Mouse (Mus musculus) adrenal gland, postnatal 36 days (tissue): Measurements from ENCODE around the gene Nfkbie. TPM values are rescaled to one million over a fixed set of nuclear protein-coding genes. Genes with fewer than 3 reads are reported as not detected.

Source experiments
- DNase-seq, 2 experiments: peaks; one replicate each; pipeline ENCODE4 v3.0.0; 2021; ENCODE audit warnings: mixed read lengths in 1 of 2
- total RNA-seq, 2 experiments: library from RNA; stranded (reverse); gene quantifications; 2 replicates each; pipeline ENCODE4 v1.2.3; 2021

Gene Nfkbie
- total RNA-seq, 2 experiments from 2014 or later, result 3.7 TPM

GRCm38 (mm10) chr17:45580958-45581477 lies 25.5 kb downstream of the Nfkbie start:
- DNase-seq, result peak; percentile 62

GRCm38 (mm10) chr17:45581567-45581983 lies 26.1 kb downstream of the Nfkbie start:
- peak; percentile 68 to 78 for DNase-seq

DNA sequence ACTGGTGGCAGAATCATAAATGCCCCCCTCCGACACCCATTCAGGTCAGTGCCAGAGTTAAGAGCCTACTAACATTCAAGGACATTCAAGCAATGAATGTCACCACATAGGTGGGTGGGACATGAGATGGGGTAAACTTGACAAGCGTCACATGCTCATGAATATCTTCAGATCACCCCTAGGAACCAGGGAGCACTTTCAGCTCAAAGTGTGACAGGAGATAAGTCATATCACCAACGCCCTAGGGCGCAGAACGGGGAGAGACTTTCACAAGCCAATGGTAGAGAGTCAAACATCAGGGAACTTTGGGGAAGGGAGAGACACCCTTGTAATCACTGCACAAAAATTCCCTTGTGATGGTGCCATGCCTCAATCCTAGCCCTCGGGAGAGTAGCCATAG lies 26.7 kb downstream of the Nfkbie start:
- DNase-seq, result no peak

GRCm38 (mm10) chr17:45582715-45583355 lies 27.3 kb downstream of the Nfkbie start:
- no peak for DNase-seq

DNA sequence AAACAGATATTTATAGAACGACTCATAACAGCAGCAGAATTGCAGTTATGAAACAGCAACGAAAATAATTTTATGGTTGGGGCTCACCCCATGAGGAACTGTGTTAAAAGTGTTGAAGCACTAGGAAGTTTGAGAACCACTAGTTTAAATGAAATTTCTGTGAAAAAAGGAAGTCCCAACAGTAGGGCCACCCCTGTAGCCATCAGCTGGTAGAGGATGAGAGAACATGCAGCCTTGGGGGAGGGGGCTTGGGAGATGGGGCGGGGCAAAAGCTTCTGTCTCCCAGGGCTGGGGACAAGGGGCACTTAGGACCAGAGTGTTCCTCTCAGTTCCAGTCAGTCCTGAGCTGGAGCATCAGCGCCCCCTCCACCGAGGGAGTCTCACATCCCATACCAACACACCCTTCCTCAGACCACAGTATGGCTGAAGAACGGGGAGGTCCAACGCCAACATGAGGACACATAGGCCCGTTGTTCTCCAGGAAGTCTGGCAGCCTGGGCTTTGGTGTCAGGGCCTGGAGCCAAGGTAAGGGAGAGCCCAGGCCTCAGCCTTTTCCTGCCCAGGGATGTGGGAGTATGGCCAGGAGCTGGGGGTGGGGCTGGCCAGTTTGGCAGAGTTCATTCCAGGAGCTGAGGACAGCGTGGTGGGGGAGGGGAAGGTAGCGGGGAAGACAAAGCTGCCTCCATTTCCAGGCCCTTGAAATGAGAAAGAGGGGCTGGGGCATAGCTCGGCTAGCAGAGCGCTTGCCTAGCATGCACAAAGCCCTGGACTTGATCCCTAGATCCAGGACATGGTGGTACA lies 28.8 kb downstream of the Nfkbie start:
- peak; percentile 83 to 92 for DNase-seq

GRCm38 (mm10) chr17:45584939-45585678 lies 29.6 kb downstream of the Nfkbie start:
- DNase-seq, result peak; percentile 82 to 88

- no peak for DNase-seq
Observed at GRCm38 (mm10) chr17:45585725-45586448, 30.4 kb downstream of the Nfkbie start.

DNA sequence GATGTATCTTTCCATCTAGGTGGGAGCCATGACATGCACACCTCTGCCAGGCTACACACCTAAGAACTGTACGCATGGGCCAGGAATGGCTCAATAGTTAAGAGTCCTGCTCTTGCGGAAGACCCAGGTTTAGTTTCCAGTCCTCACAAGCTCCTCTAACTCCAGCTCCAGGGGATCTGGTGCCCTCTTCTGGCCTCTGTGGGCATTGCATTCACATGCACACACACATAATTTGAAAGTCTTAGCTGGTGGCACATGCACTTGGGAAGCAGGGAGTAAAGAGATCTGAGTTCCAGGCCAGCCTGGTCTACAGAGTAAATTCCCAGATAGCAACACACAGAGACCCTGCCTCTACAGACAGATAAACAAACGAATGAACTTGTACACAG lies 30.9 kb downstream of the Nfkbie start:
- DNase-seq, result no peak

DNA sequence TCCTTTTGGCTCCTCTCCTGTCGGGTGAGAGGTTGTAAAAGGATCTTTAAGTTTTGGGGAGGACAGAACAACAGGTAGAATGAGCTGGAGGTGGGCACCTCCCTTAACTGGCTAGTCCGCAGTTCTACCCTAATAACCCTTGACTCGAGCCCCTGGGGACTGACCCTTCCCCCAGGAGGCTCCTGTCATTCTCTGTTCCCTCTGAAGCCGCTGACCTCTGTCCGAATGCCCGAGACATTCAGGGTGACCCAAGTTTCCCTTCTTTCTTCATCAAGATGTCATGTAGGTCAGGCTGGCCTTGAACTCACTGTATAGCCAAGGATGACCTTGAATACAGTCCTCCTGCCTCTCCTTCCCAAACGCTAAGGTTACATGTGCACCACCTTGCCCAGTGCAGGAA lies 32.9 kb downstream of the Nfkbie start:
- DNase-seq, result no peak

DNA sequence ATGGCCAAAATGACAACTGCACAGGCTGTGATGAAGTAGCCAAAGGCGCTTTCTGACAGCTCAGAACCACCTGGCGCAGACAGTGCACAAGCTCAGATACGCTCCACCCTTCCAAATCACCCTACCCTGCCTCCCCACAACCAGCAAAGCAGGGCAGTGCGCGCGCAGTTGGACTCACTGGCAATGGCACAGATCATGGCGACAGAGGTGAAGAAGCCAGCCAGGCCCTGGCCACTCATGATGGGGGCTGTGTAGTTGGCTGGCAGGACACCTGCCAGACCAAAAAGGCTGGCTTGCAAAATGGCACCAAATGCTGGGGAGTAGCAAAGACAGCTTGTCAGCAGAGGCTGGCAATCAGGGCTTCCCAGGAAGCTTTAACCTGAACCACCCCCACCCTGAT lies 33.7 kb downstream of the Nfkbie start:
- DNase-seq, result no peak

- DNase-seq, result peak; percentile 80 to 90
Observed at GRCm38 (mm10) chr17:45589844-45590243, 34.3 kb downstream of the Nfkbie start.

GRCm38 (mm10) chr17:45590410-45590809 lies 34.9 kb downstream of the Nfkbie start:
- DNase-seq, result no peak

DNA sequence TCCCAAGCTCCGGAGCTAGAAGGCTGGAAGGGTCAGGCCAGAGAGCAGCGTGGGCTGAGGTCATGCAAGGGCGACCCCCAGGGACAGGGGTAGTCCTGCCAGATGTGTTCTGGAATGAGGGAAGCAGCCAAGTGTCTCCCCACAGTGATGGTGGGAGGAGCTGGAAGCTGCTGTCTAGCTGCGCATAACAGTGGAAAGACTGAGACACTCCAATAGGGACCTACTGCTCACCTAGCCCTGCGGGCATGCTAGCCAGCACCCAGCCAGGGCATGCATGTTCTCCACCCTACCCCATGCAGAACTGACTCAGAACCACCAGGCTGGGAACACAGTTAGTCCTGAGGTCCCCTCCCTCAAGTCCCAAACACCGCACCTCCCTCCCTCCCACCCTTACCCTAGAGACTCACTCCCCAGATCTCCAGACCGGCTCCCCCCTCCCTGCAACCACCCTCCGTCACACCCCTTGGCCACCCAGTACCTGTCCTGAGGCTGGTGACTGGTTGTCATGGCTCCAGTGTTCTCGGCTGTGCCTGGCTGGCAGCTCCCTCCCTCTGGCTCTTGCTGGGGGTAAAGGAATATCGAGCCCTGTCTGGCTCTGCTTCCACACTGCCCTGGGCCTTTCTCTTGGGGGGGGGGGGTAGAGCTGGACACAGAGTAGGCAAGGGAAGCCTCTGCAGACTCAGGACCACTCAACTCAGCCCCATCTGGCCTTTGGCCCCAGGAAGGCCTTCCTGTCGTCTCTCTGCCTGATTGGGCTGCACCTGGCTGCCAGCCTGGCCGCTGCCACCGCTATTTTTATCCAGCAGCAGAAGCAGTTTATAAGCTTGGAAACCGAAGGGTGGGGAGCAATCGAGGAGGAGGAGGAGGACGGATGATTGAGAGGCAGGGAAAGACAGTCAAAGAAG lies 36.5 kb downstream of the Nfkbie start:
- peak in 1 of 2 experiments; percentile 58 for DNase-seq

GRCm38 (mm10) chr17:45592606-45593431 lies 37.3 kb downstream of the Nfkbie start:
- peak; percentile 47 to 64 for DNase-seq

- DNase-seq, result no peak
Observed at GRCm38 (mm10) chr17:45593479-45593878, 38.0 kb downstream of the Nfkbie start.

GRCm38 (mm10) chr17:45594195-45594594 lies 38.7 kb downstream of the Nfkbie start:
- DNase-seq, result no peak

DNA sequence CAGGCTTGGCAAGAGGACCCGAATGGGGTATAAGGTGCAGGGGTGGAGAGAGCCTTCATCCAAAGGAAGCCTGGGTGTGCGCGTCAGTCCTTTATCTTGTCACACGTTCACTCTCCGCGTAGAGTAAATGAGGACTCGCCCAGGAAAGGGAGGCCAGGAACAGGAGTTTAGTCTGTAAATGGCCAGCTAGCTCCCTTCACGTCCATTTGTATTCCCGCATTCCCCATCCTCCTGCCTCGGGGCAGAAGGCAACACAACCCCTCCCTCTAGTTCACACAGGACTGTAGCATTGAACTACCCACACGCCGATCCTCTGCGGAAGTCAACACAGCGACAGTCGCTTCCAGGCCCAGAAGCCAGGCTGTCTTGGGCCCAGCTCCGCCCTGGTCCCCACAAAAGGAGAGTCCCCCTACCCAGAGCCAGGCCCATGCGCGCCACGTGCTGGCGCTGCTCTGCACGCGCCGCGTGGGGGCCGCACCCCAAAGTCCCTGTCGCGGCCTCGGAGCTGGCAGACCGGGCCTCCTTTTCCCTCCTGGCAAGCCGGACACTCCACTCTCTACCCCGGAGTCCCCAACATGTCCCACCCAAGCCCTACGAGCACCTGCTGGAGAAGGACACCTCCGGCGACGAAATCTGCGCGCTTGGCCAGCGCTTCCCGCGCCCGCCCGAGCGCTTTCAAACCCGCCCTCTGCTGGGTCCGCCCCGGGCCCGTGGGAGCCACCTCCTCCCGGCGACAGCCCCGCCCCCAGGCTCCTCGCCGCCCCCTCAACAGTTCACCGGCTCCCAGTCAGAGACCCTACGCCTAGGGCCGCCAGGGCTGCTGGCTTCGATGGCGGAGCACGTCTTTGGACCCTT lies 39.6 kb downstream of the Nfkbie start:
- peak; percentile 90 to 93 for DNase-seq

DNA sequence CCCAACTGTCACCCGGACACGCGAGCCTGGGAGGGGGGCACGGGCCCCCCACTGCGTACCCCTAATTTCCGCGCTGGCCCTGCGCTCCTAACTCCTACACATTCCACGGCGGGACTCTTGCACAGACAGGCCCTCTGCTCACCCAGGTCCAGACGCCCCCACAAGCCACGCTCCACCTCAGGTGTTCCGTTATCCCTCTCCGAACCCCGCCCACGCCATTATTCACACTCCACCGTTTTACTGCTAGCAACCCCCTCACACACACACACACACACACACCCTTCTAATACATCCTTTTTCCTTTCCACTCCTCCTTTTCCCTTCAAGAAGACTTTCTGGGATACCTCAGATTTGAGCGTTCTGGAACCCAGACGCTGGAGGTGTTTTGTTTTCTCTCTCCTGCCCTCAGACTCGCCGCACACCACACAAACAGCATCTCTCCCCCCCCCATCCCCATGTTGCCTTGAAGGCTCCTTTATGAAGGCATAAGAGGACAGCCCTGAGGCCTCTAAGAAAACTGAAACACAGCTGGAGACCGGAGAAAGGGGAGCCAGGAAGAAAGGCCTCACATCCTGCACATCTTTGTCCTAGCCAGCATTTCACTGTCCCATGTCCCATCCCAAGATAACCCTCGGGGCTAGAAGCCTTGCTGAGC lies 40.4 kb downstream of the Nfkbie start:
- DNase-seq, result no peak
